Mouse (Mus musculus) ES-E14 (cell line): Measurements from ENCODE around the gene Prkch. TPM values are rescaled to one million over a fixed set of nuclear protein-coding genes. Genes with fewer than 3 reads are reported as not detected.

Experiments used
- DNase-seq: peaks from one replicate; pipeline ENCODE4 v3.0.0-alpha.2; 2013; ENCODE audit warnings: low read depth, low spot score
- H3K27ac ChIP-seq: 2 replicates; pipeline ENCODE4 v1.5.1; 2012; ENCODE audit warnings: low read depth, mild to moderate bottlenecking, low read length, moderate library complexity, mixed read lengths; ENCODE audit not compliant: poor library complexity, insufficient read depth, severe bottlenecking
- H3K36me3 ChIP-seq: 2 replicates; pipeline ENCODE4 v1.6.1; 2012; ENCODE audit warnings: mild to moderate bottlenecking, low read length, moderate library complexity, mixed read lengths; ENCODE audit not compliant: control insufficient read depth, poor library complexity, insufficient read depth, severe bottlenecking
- H3K4me1 ChIP-seq, 2 experiments: fragments of 150-350 bp in 1 of 2; sonication (generic) in 1 of 2; 2 replicates each; pipeline ENCODE4 v1.6.1; 2012; ENCODE audit warnings: low read length in 2 of 2, mild to moderate bottlenecking in 1 of 2, mixed read lengths in 1 of 2; ENCODE audit not compliant: control insufficient read depth in 2 of 2, insufficient read depth in 2 of 2, poor library complexity in 1 of 2
- H3K4me3 ChIP-seq, 2 experiments: fragments of 150-350 bp in 1 of 2; sonication (generic) in 1 of 2; 2 replicates each; pipeline ENCODE4 v1.5.1; 2012; ENCODE audit warnings: low read length in 2 of 2, low read depth in 1 of 2, mild to moderate bottlenecking in 1 of 2, mixed read lengths in 1 of 2; ENCODE audit not compliant: insufficient read depth in 1 of 2, poor library complexity in 1 of 2, severe bottlenecking in 1 of 2
- H3K9ac ChIP-seq: 2 replicates; pipeline ENCODE4 v1.6.1; 2012; ENCODE audit warnings: low read depth, mild to moderate bottlenecking, low read length, mixed read lengths; ENCODE audit not compliant: poor library complexity, insufficient read depth, severe bottlenecking
- H3K9me3 ChIP-seq: fragments of 150-350 bp; sonication (generic); 2 replicates; pipeline ENCODE4 v1.6.1; 2012; ENCODE audit warnings: low read depth, mild to moderate bottlenecking, low read length; ENCODE audit not compliant: control insufficient read depth, insufficient read depth
- CHD2 ChIP-seq: IDR thresholded peaks from 2 replicates; pipeline ENCODE4 v1.6.1; 2014; ENCODE audit warnings: mild to moderate bottlenecking, low read depth, low read length, inconsistent platforms
- HCFC1 ChIP-seq: IDR thresholded peaks from 2 replicates; pipeline ENCODE4 v1.6.1; 2012; ENCODE audit warnings: low read length, inconsistent platforms, borderline replicate concordance; ENCODE audit not compliant: insufficient read depth
- MAFK ChIP-seq: IDR thresholded peaks from 2 replicates; pipeline ENCODE4 v1.6.1; 2014; ENCODE audit warnings: mild to moderate bottlenecking, low read depth, low read length, inconsistent platforms; ENCODE audit not compliant: insufficient read depth
- ZC3H11A ChIP-seq: IDR thresholded peaks from 2 replicates; pipeline ENCODE4 v1.6.1; 2012; ENCODE audit warnings: low read depth, mild to moderate bottlenecking, inconsistent platforms, low read length, borderline replicate concordance
- ZNF384 ChIP-seq: IDR thresholded peaks from 2 replicates; pipeline ENCODE4 v1.6.1; 2012; ENCODE audit warnings: low read depth, low read length, inconsistent platforms
- in situ Hi-C, 2 experiments: fragments of 600-800 bp; cut with MboI; formaldehyde crosslinking; loops; one replicate each; pipeline ENCODE4 v1.15.1; 2025; ENCODE audit warnings: low sequenced_read_pairs in 2 of 2, inconsistent platforms in 1 of 2; ENCODE audit not compliant: unreplicated experiment in 2 of 2
- total RNA-seq: library from RNA; depleted of rRNA; stranded (reverse); fragments of 300-350 nt; gene quantifications from 2 replicates; pipeline ENCODE4 v1.2.3, GENCODE M21; 2012

Gene Prkch
- total RNA-seq, 1 experiment = 2.8 TPM

GRCm38 (mm10) chr12:73770771-73771170, 186.2 kb downstream of the Prkch start:
- DNase-seq = no peak
- in situ Hi-C loops = no loop called here
- no peaks in the 10 kb centered on the region for H3K9me3 ChIP-seq
- no peak overlapping the region for H3K4me3 ChIP-seq
- H3K36me3 ChIP-seq = no peaks in the 10 kb centered on the region
- H3K27ac ChIP-seq = no peak overlapping the region
- TF ChIP-seq MAFK (no peak), ZC3H11A (no peak), ZNF384 (no peak), CHD2 (no peak)
- no peaks in the 10 kb centered on the region for H3K4me1 ChIP-seq
- no peak overlapping the region for H3K9ac ChIP-seq

GRCm38 (mm10) chr12:73774793-73775385, 190.3 kb downstream of the Prkch start:
- Histone ChIP-seq H3K27ac (no peak overlapping the region), H3K9ac (no peak overlapping the region), H3K9me3 (no peaks in the 10 kb centered on the region), H3K36me3 (no peaks in the 10 kb centered on the region), H3K4me1 (no peaks in the 10 kb centered on the region; a peak in 1 of 4 replicates), H3K4me3 (no peak overlapping the region)
- DNase-seq = no peak
- in situ Hi-C loops = no loop called here
- TF ChIP-seq ZC3H11A = no peak
- no peak for TF ChIP-seq ZNF384
- TF ChIP-seq MAFK = no peak
- TF ChIP-seq HCFC1 = no peak
- TF ChIP-seq CHD2 = no peak

GRCm38 (mm10) chr12:73776401-73776945, 191.9 kb downstream of the Prkch start:
- DNase-seq = no peak
- Histone ChIP-seq H3K36me3 (no peaks in the 10 kb centered on the region), H3K27ac (no peak overlapping the region), H3K4me1 (no peaks in the 10 kb centered on the region; a peak in 1 of 4 replicates), H3K9me3 (no peaks in the 10 kb centered on the region), H3K9ac (no peak overlapping the region), H3K4me3 (no peak overlapping the region)
- in situ Hi-C loops = no loop called here
- no peak for TF ChIP-seq CHD2
- no peak for TF ChIP-seq ZC3H11A
- no peak for TF ChIP-seq HCFC1
- TF ChIP-seq ZNF384 = no peak
- no peak for TF ChIP-seq MAFK

- Histone ChIP-seq H3K9ac (no peak overlapping the region), H3K4me3 (no peak overlapping the region), H3K27ac (no peak overlapping the region), H3K4me1 (no peaks in the 10 kb centered on the region; a peak in 1 of 4 replicates), H3K9me3 (no peaks in the 10 kb centered on the region), H3K36me3 (no peaks in the 10 kb centered on the region)
- in situ Hi-C loops = no loop called here
- TF ChIP-seq HCFC1 (no peak), ZC3H11A (no peak), MAFK (no peak), CHD2 (no peak), ZNF384 (no peak)
- DNase-seq = no peak
Observed at GRCm38 (mm10) chr12:73777673-73778072, 193.1 kb downstream of the Prkch start.
